Mouse (Mus musculus): Measurements from ENCODE around the gene Wdr4.

Wdr4 gene

GRCm38 (mm10) chr17:31491355-31491754 is 28.4 kb downstream of the Wdr4 start:
- DNase-seq = no peak

GRCm38 (mm10) chr17:31487433-31488060 is 32.2 kb downstream of the Wdr4 start:
- no peak for DNase-seq

- no peak for DNase-seq
Observed at GRCm38 (mm10) chr17:31486616-31487198, 33.1 kb downstream of the Wdr4 start.

GRCm38 (mm10) chr17:31479108-31479844 is 40.5 kb downstream of the Wdr4 start:
- DNase-seq = no peak

GRCm38 (mm10) chr17:31478606-31479005 is 41.2 kb downstream of the Wdr4 start:
- DNase-seq = no peak

GRCm38 (mm10) chr17:31474388-31474787 is 45.4 kb downstream of the Wdr4 start:
- DNase-seq = no peak

GRCm38 (mm10) chr17:31470766-31471418 is 48.9 kb downstream of the Wdr4 start:
- DNase-seq = no peak

- no peak for DNase-seq
Observed at GRCm38 (mm10) chr17:31468496-31468895, 51.3 kb downstream of the Wdr4 start.

GRCm38 (mm10) chr17:31466854-31467253 is 52.9 kb downstream of the Wdr4 start:
- no peak for DNase-seq

- no peak for DNase-seq
Observed at GRCm38 (mm10) chr17:31462506-31462905, 57.3 kb downstream of the Wdr4 start.

GRCm38 (mm10) chr17:31460416-31460815 is 59.4 kb downstream of the Wdr4 start:
- no peak for DNase-seq

- no peak for DNase-seq
Observed at GRCm38 (mm10) chr17:31456723-31457567, 62.8 kb downstream of the Wdr4 start.

GRCm38 (mm10) chr17:31454056-31454455 is 65.7 kb downstream of the Wdr4 start:
- no peak for DNase-seq

- DNase-seq = no peak
Observed at GRCm38 (mm10) chr17:31453476-31453875, 66.3 kb downstream of the Wdr4 start.

GRCm38 (mm10) chr17:31452816-31453215 is 67.0 kb downstream of the Wdr4 start:
- DNase-seq = no peak

GRCm38 (mm10) chr17:31451179-31451708 is 68.5 kb downstream of the Wdr4 start:
- DNase-seq = no peak

GRCm38 (mm10) chr17:31450206-31450605 is 69.6 kb downstream of the Wdr4 start:
- no peak for DNase-seq

GRCm38 (mm10) chr17:31448519-31448918 is 71.3 kb downstream of the Wdr4 start:
- DNase-seq = no peak

GRCm38 (mm10) chr17:31447766-31448165 is 72.0 kb downstream of the Wdr4 start:
- DNase-seq = no peak

- no peak for DNase-seq
Observed at GRCm38 (mm10) chr17:31445061-31445731, 74.6 kb downstream of the Wdr4 start.
